Comparison of ENCODE assay signal across 8 mouse cellular contexts in the genomic region with DNA sequence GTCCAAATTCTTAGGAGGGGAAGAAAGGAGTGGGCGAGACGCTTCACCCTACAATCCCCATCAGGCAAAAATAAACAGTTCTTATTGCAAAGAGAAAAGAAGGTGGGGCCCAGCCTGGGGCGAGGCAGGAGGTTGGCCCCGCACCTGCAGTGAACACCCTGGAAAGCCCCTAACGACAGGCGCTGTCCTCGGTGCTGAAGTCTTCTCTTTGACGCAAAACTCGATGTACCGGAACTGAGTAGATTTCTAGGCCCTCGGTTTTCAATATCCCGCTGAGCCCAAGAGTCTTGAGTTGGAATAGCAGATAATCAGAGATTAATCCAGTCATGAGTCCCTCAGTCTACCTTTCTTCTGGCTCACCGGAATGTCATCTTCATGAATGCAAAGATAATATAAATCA. TPM values are rescaled to one million over a fixed set of nuclear protein-coding genes. Genes with fewer than 3 reads are reported as not detected.
DNase-seq lines count a peak whose midpoint lies in the region; ATAC-seq and TF ChIP-seq lines count a peak whose summit lies in the region.

No protein-coding gene starts in this region.

- H3K4me2 ChIP-seq in forebrain, embryonic 12.5 days, result no peak overlapping the region
- peak overlapping the region; percentile 30 for H3K4me2 ChIP-seq in forebrain, embryonic 16.5 days (ENCODE audit: low read length)
- peak overlapping the region; percentile 58 for H3K4me2 ChIP-seq in midbrain, embryonic 16.5 days (ENCODE audit: low read length)
- H3K4me2 ChIP-seq in stomach, postnatal 0 days (replicated peaks; ENCODE audit: low read depth), result no peak overlapping the region

- peaks cover 54% of the 10 kb centered on the region for H3K4me1 ChIP-seq in forebrain, embryonic 10.5 days
- H3K4me1 ChIP-seq in forebrain, embryonic 12.5 days, result peaks cover 42% of the 10 kb centered on the region
- H3K4me1 ChIP-seq in forebrain, embryonic 16.5 days (replicated peaks; ENCODE audit: control insufficient read depth, insufficient read depth, low read length), result peaks cover 24% of the 10 kb centered on the region
- H3K4me1 ChIP-seq in midbrain, embryonic 16.5 days (ENCODE audit: control insufficient read depth, insufficient read depth, low read length), result peaks cover 12% of the 10 kb centered on the region; the same call in 1 of the 2 replicates
- no peaks in the 10 kb centered on the region for H3K4me1 ChIP-seq in stomach, postnatal 0 days (replicated peaks; ENCODE audit: control insufficient read depth, insufficient read depth)

- peak; percentile 77 for DNase-seq in forebrain, embryonic 10.5 days (ENCODE audit: extremely low spot score, low spot score)
- DNase-seq in WW6 (ENCODE audit: low read depth, low spot score), result peak; percentile 82
- peak; percentile 56 to 86 for DNase-seq in kidney, postnatal 36 days
- peak; percentile 85 for DNase-seq in stomach, postnatal 0 days (ENCODE audit: low spot score)
- DNase-seq in cerebellum, adult 11 months, result no peak

- WGBS in forebrain, embryonic 10.5 days, result 2% methylated on average over 13 of the region's 13 CpGs
- WGBS in forebrain, embryonic 12.5 days, result 1% methylated on average over 13 of the region's 13 CpGs
- 3% methylated on average over 13 of the region's 13 CpGs for WGBS in forebrain, embryonic 16.5 days
- WGBS in midbrain, embryonic 16.5 days, result 2% methylated on average over 13 of the region's 13 CpGs
- 1% methylated on average over 13 of the region's 13 CpGs for WGBS in stomach, postnatal 0 days

- H3K27ac ChIP-seq in forebrain, embryonic 10.5 days, result no peak overlapping the region
- no peak overlapping the region for H3K27ac ChIP-seq in forebrain, embryonic 12.5 days
- H3K27ac ChIP-seq in forebrain, embryonic 16.5 days (ENCODE audit: low read length), result peak overlapping the region; percentile 61
- H3K27ac ChIP-seq in midbrain, embryonic 16.5 days (ENCODE audit: low read length), result peak overlapping the region; percentile 92
- no peak overlapping the region for H3K27ac ChIP-seq in stomach, postnatal 0 days (replicated peaks)

- TF ChIP-seq CTCF in stomach, postnatal 0 days (IDR thresholded peaks at IDR 0.05; ENCODE audit: low read depth), result no peak; the same call in 1 of the 2 replicates

- no peaks in the 10 kb centered on the region for H3K36me3 ChIP-seq in forebrain, embryonic 10.5 days (replicated peaks)
- no peaks in the 10 kb centered on the region for H3K36me3 ChIP-seq in forebrain, embryonic 12.5 days (replicated peaks)
- no peaks in the 10 kb centered on the region for H3K36me3 ChIP-seq in forebrain, embryonic 16.5 days (ENCODE audit: control insufficient read depth, insufficient read depth)
- no peaks in the 10 kb centered on the region for H3K36me3 ChIP-seq in midbrain, embryonic 16.5 days (ENCODE audit: control insufficient read depth, insufficient read depth, low read length)
- no peaks in the 10 kb centered on the region for H3K36me3 ChIP-seq in stomach, postnatal 0 days (ENCODE audit: control insufficient read depth, insufficient read depth, low read length)

- no peak overlapping the region for H3K9ac ChIP-seq in forebrain, embryonic 12.5 days
- peak overlapping the region; percentile 34; the same call in 1 of the 2 replicates for H3K9ac ChIP-seq in forebrain, embryonic 16.5 days (replicated peaks; ENCODE audit: low read depth, low read length)
- peak overlapping the region; percentile 55 for H3K9ac ChIP-seq in midbrain, embryonic 16.5 days (ENCODE audit: low read depth, low read length)
- no peak overlapping the region for H3K9ac ChIP-seq in stomach, postnatal 0 days (ENCODE audit: low read length)

- H3K4me3 ChIP-seq in forebrain, embryonic 10.5 days, result no peak overlapping the region
- no peak overlapping the region for H3K4me3 ChIP-seq in forebrain, embryonic 12.5 days (replicated peaks)
- peak overlapping the region; percentile 15 for H3K4me3 ChIP-seq in forebrain, embryonic 16.5 days (replicated peaks; ENCODE audit: low read length)
- peak overlapping the region; percentile 30 for H3K4me3 ChIP-seq in midbrain, embryonic 16.5 days (ENCODE audit: low read depth, low read length)
- no peak overlapping the region for H3K4me3 ChIP-seq in stomach, postnatal 0 days (ENCODE audit: low read depth, low read length)

- TF ChIP-seq EP300 in stomach, postnatal 0 days (optimal IDR thresholded peaks at IDR 0.05), result no peak

- H3K27me3 ChIP-seq in forebrain, embryonic 10.5 days (ENCODE audit: poor library complexity, severe bottlenecking), result peaks cover 80% of the 10 kb centered on the region
- peaks cover 77% of the 10 kb centered on the region for H3K27me3 ChIP-seq in forebrain, embryonic 12.5 days
- H3K27me3 ChIP-seq in forebrain, embryonic 16.5 days (replicated peaks; ENCODE audit: control insufficient read depth, insufficient read depth, low read length), result peaks cover 17% of the 10 kb centered on the region
- H3K27me3 ChIP-seq in midbrain, embryonic 16.5 days (ENCODE audit: control insufficient read depth, insufficient read depth, low read depth, low read length), result no peaks in the 10 kb centered on the region; the same call in 1 of the 2 replicates
- H3K27me3 ChIP-seq in stomach, postnatal 0 days (ENCODE audit: control insufficient read depth, insufficient read depth, low read length), result peaks cover 20% of the 10 kb centered on the region

- ATAC-seq in forebrain, embryonic 12.5 days (ENCODE audit: low FRiP score), result no peak
- ATAC-seq in forebrain, embryonic 16.5 days, result no peak
- no peak for ATAC-seq in midbrain, embryonic 16.5 days
- ATAC-seq in stomach, postnatal 0 days (ENCODE audit: low FRiP score, low TSS enrichment), result peak; percentile 62; the same call in 1 of the 2 replicates

- no peaks in the 10 kb centered on the region for H3K9me3 ChIP-seq in forebrain, embryonic 10.5 days
- no peaks in the 10 kb centered on the region for H3K9me3 ChIP-seq in forebrain, embryonic 12.5 days
- no peaks in the 10 kb centered on the region for H3K9me3 ChIP-seq in forebrain, embryonic 16.5 days (ENCODE audit: control insufficient read depth, low read length)
- no peaks in the 10 kb centered on the region for H3K9me3 ChIP-seq in midbrain, embryonic 16.5 days (replicated peaks; ENCODE audit: control insufficient read depth, low read length, poor library complexity, severe bottlenecking)
- H3K9me3 ChIP-seq in stomach, postnatal 0 days (ENCODE audit: control insufficient read depth, low read length), result no peaks in the 10 kb centered on the region

RNA-seq across cellular contexts. Expression of a gene that starts 6.6 kb away (rescaled TPM):
- 2.3 and 3.4 TPM in 2 replicates for polyA plus RNA-seq in forebrain, embryonic 10.5 days (2016; fragmentation: Nextera tagmentation; extraction: Ambion mirVana)
- 24.2 and 28.6 TPM in 2 replicates for polyA plus RNA-seq in forebrain, embryonic 12.5 days (2016; fragmentation: Nextera tagmentation; extraction: Ambion mirVana)
- 77.5 and 96.0 TPM in 2 replicates for polyA plus RNA-seq in forebrain, embryonic 16.5 days (2015; fragmentation: Nextera tagmentation; extraction: Ambion mirVana)
- polyA plus RNA-seq in midbrain, embryonic 16.5 days (2015; fragmentation: Nextera tagmentation; extraction: Ambion mirVana), result 130 and 149 TPM in 2 replicates
- 0.02 and 0.06 TPM in 2 replicates for polyA plus RNA-seq in stomach, postnatal 0 days (2015; fragmentation: Nextera tagmentation; extraction: Ambion mirVana)

RNA-seq across cellular contexts. Expression of a gene that starts 50.9 kb away (rescaled TPM):
- 0.56 and 0.77 TPM in 2 replicates for polyA plus RNA-seq in forebrain, embryonic 10.5 days (2016; fragmentation: Nextera tagmentation; extraction: Ambion mirVana)
- polyA plus RNA-seq in forebrain, embryonic 12.5 days (2016; fragmentation: Nextera tagmentation; extraction: Ambion mirVana), result 1.3 and 1.4 TPM in 2 replicates
- polyA plus RNA-seq in forebrain, embryonic 16.5 days (2015; fragmentation: Nextera tagmentation; extraction: Ambion mirVana), result 1.3 and 2.6 TPM in 2 replicates
- polyA plus RNA-seq in midbrain, embryonic 16.5 days (2015; fragmentation: Nextera tagmentation; extraction: Ambion mirVana), result 2.9 TPM in 2 replicates
- 1.1 and 1.7 TPM in 2 replicates for polyA plus RNA-seq in stomach, postnatal 0 days (2015; fragmentation: Nextera tagmentation; extraction: Ambion mirVana)

Comparison
In these comparisons a context has a peak if more than half of its experiments do, and no peak if none do; other contexts are left out.
1. H3K27ac ChIP-seq: peak in forebrain, embryonic 16.5 days (single experiment) and midbrain, embryonic 16.5 days (single experiment); none in forebrain, embryonic 10.5 days (single experiment), forebrain, embryonic 12.5 days (single experiment) and stomach, postnatal 0 days (single experiment).
2. H3K4me3 ChIP-seq: peak in forebrain, embryonic 16.5 days (single experiment) and midbrain, embryonic 16.5 days (single experiment); none in forebrain, embryonic 10.5 days (single experiment), forebrain, embryonic 12.5 days (single experiment) and stomach, postnatal 0 days (single experiment).
3. H3K4me2 ChIP-seq: peak in forebrain, embryonic 16.5 days (single experiment) and midbrain, embryonic 16.5 days (single experiment); none in forebrain, embryonic 12.5 days (single experiment) and stomach, postnatal 0 days (single experiment).
4. H3K9ac ChIP-seq: peak in forebrain, embryonic 16.5 days (single experiment) and midbrain, embryonic 16.5 days (single experiment); none in forebrain, embryonic 12.5 days (single experiment) and stomach, postnatal 0 days (single experiment).